Mouse (Mus musculus): ENCODE measurements around the gene Npy4r.

GRCm38 (mm10) chr14:34183101-34183500 is 30.8 kb upstream of the Npy4r start:
- TF ChIP-seq POLR2A (IDR thresholded peaks at IDR 0.05; ENCODE audit: insufficient read depth, low read length): no peak
- TF ChIP-seq CTCF (IDR thresholded peaks at IDR 0.05; ENCODE audit: low read depth, low read length): no peak
